Mouse (Mus musculus) embryonic facial prominence, embryonic 15.5 days (tissue): ENCODE results near the gene Brdt. TPM values are rescaled to one million over a fixed set of nuclear protein-coding genes. Genes with fewer than 3 reads are reported as not detected.
A peak's percentile ranks its signal among the peaks of the same experiment; 100 is the strongest.
"Not testable (repeated sequence)": the region's sequence is repeated elsewhere in the genome, so short reads cannot be mapped to it uniquely, and the experiment has no call there.

Source experiments
- ATAC-seq: fragments of 200-750 bp; cut with Nextera tagmentation; 2 replicates; pipeline ENCODE4 v1.8.0; 2017; ENCODE audit warnings: low read depth, moderate TSS enrichment; ENCODE audit not compliant: insufficient number of reproducible peaks, low FRiP score, low TSS enrichment
- H3K27ac ChIP-seq: fragments of 300-500 bp; sonication (generic); replicated peaks from 2 replicates; pipeline ENCODE4 v1.5.1; 2015; ENCODE audit warnings: mild to moderate bottlenecking, inconsistent platforms
- H3K27me3 ChIP-seq: fragments of 300-500 bp; sonication (generic); 2 replicates; pipeline ENCODE4 v1.6.1; 2015; ENCODE audit warnings: inconsistent platforms
- H3K36me3 ChIP-seq: fragments of 300-500 bp; sonication (generic); 2 replicates; pipeline ENCODE4 v1.6.1; 2015; ENCODE audit warnings: mild to moderate bottlenecking, inconsistent platforms
- H3K4me1 ChIP-seq: fragments of 300-500 bp; sonication (generic); 2 replicates; pipeline ENCODE4 v1.6.1; 2015; ENCODE audit warnings: inconsistent platforms
- H3K4me2 ChIP-seq: fragments of 300-500 bp; sonication (generic); replicated peaks from 2 replicates; pipeline ENCODE4 v1.6.1; 2015; ENCODE audit warnings: mild to moderate bottlenecking, inconsistent platforms
- H3K4me3 ChIP-seq: fragments of 300-500 bp; sonication (generic); replicated peaks from 2 replicates; pipeline ENCODE4 v1.5.1; 2015; ENCODE audit warnings: mild to moderate bottlenecking, inconsistent platforms
- H3K9ac ChIP-seq: fragments of 300-500 bp; sonication (generic); 2 replicates; pipeline ENCODE4 v1.6.1; 2015; ENCODE audit warnings: inconsistent platforms
- H3K9me3 ChIP-seq: fragments of 300-500 bp; sonication (generic); replicated peaks from 2 replicates; pipeline ENCODE4 v1.6.1; 2016; ENCODE audit warnings: inconsistent platforms
- WGBS: fragments of 180-500 bp; shearing (Covaris S2); methylation state at CpG from one replicate; pipeline ENCODE4 v1.1.7; 2015; 5-methylcytosine and 5-hydroxymethylcytosine counted together
- polyA plus RNA-seq: library from polyadenylated mRNA; unstranded; fragments of >200 nt; fragmentation: Nextera tagmentation; extraction: Ambion mirVana; gene quantifications from 2 replicates; pipeline ENCODE4 v1.2.1, GENCODE M21; 2015

Gene Brdt
- polyA plus RNA-seq, 1 experiment from 2014 or later: 6.4 TPM

DNA sequence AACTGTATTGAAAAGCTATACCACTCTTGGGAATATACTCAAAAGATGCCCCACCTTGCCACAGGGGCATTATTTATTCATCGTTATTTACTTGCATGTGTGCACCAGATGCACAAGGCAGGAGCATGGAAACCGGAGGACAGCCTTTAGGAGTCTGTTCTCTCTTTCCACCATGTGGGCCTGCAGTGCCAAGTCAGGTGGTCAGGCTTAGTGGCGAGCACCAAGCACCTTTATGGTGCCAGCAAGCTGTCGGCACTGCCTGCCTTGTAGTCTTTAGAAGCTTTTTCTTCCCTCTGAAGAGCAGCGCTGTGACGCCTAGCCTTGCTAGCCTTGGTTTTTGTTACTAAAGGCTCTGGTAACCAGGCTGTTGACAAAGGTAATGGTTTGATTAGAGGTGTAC lies 11.9 kb downstream of the Brdt start:
- WGBS: 67% methylated on average over 6 of the region's 6 CpGs
- ATAC-seq: no peak

DNA sequence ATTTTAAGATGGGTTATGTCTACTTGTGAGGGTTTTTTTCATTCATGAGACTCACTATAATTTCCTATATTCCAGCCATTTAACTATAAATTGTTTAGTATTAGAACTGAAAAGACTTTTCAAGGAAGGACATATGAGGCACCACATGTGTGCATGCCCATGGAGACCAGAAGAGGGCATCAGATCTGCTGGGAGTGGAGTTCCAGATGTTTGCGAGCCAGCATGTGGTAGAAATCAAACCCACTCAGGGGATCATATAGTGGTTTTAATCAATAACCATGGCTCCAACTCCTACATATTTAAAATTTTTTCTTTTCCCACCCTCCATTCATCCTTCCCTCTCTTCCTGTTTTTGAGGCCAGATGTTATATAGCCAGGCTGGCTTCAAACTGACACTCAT lies 15.3 kb downstream of the Brdt start:
- Histone ChIP-seq H3K4me1 (peaks cover 23% of the 10 kb centered on the region; the same call in 1 of the 2 replicates), H3K9ac (no peak overlapping the region), H3K9me3 (no peaks in the 10 kb centered on the region), H3K27ac (no peak overlapping the region), H3K36me3 (no peaks in the 10 kb centered on the region), H3K4me2 (no peak overlapping the region), H3K4me3 (no peak overlapping the region), H3K27me3 (no peaks in the 10 kb centered on the region)
- ATAC-seq: no peak
- WGBS: 13% methylated on average over 1 of the region's 1 CpGs

More for the DNA sequence above, 11.9 kb downstream of the Brdt start:
- H3K4me3 ChIP-seq: no peak overlapping the region
- no peak overlapping the region for H3K4me2 ChIP-seq
- H3K9ac ChIP-seq: no peak overlapping the region
- no peak overlapping the region for H3K27ac ChIP-seq
- H3K27me3 ChIP-seq: no peaks in the 10 kb centered on the region
- no peaks in the 10 kb centered on the region for H3K36me3 ChIP-seq
- H3K9me3 ChIP-seq: no peaks in the 10 kb centered on the region
- peaks cover 18% of the 10 kb centered on the region; the same call in 1 of the 2 replicates for H3K4me1 ChIP-seq

DNA sequence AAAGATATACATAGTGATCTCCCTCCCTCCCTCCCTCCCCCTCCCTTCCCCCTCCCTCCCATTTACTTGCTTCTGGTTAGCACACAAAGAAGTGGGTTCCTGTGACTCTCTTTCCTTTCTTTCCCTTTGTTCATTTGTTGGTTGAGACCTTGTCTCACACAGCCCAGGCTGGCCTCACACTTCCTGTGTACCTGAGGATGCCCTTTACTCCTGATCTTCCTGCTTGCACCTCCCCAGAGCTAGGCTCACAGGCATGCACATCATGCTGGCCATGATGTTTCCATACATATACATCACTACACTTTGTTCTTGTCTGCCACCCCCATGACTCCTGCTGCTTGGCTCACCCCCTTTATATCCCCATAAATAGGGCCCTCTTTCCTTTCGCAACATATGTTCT lies 21.6 kb downstream of the Brdt start:
- Histone ChIP-seq H3K27me3 (no peaks in the 10 kb centered on the region), H3K9ac (no peak overlapping the region), H3K27ac (no peak overlapping the region), H3K4me2 (no peak overlapping the region), H3K9me3 (no peaks in the 10 kb centered on the region), H3K4me3 (no peak overlapping the region), H3K4me1 (peaks cover 11% of the 10 kb centered on the region; the same call in 1 of the 2 replicates), H3K36me3 (no peaks in the 10 kb centered on the region)
- WGBS: 95% methylated on average over 1 of the region's 1 CpGs
- ATAC-seq: no peak

DNA sequence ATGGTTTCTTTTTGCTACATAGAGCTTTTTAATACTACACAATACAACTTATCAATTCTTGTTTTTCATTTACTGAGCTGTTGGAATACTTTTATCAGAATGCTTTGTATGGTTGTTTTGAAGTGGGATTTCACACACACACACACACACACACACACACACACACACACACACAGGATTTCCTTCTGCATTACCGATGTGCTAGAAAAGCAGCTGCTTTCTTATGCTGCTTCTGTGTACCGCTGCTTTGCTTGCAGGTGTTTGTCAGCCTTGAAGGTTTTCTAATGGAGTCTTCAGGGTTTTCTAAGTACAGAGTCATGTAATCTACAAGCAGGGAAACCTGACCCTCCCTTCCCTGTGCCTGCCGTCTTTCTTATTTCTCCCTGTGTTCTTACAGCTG lies 23.0 kb downstream of the Brdt start:
- Histone ChIP-seq H3K4me1 (peaks cover 6% of the 10 kb centered on the region; the same call in 1 of the 2 replicates), H3K9me3 (no peaks in the 10 kb centered on the region), H3K36me3 (no peaks in the 10 kb centered on the region), H3K9ac (no peak overlapping the region), H3K4me2 (no peak overlapping the region), H3K27me3 (no peaks in the 10 kb centered on the region), H3K27ac (no peak overlapping the region), H3K4me3 (no peak overlapping the region)
- no peak for ATAC-seq
- 39% methylated on average over 3 of the region's 3 CpGs for WGBS

DNA sequence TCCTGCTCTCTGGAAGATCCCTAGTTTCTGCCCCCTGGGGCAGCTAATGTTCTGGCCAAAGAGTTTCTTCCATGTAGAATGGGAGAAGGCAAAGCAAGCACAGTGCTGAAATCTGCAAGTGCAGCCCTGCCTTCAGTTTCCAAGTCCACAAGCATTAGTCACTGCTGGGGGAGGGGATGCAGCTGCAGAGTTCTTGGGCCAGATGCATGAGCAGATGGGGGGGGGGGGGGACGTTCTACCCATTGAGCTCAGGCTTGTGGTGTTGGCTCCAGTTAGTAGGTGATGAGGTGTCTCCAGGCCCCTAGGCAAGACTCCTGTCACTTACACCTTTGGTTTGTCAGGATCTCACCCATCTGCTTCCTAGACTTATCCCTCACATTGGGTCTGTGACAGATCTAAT lies 24.8 kb downstream of the Brdt start:
- Histone ChIP-seq H3K27me3 (no peaks in the 10 kb centered on the region), H3K4me2 (no peak overlapping the region), H3K4me1 (peaks cover 8% of the 10 kb centered on the region; the same call in 1 of the 2 replicates), H3K36me3 (no peaks in the 10 kb centered on the region), H3K27ac (no peak overlapping the region), H3K9me3 (no peaks in the 10 kb centered on the region), H3K9ac (no peak overlapping the region), H3K4me3 (no peak overlapping the region)
- 8% methylated on average over 1 of the region's 1 CpGs for WGBS
- no peak for ATAC-seq

DNA sequence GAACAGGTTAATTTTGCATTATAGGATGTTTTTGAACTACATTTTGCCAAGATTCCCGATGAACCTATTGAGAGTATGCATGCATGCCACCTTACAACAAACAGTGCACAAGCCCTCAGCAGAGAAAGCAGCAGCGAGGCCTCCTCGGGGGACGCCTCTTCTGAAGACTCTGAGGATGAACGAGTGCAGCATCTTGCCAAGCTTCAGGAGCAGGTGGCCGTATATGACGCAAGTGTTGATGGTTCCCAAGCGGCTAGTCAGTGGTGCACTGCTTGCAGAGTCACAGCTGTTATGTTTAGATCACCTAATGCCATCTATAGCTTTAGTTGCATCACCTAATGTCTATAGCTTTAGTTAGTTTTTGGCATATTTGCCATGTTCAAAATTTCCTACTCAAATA lies 26.8 kb downstream of the Brdt start:
- WGBS: 86% methylated on average over 8 of the region's 8 CpGs
- Histone ChIP-seq H3K4me2 (no peak overlapping the region), H3K4me1 (peaks cover 8% of the 10 kb centered on the region; the same call in 1 of the 2 replicates), H3K9me3 (no peaks in the 10 kb centered on the region), H3K9ac (no peak overlapping the region), H3K36me3 (no peaks in the 10 kb centered on the region), H3K27me3 (no peaks in the 10 kb centered on the region), H3K4me3 (no peak overlapping the region), H3K27ac (no peak overlapping the region)
- ATAC-seq: no peak

DNA sequence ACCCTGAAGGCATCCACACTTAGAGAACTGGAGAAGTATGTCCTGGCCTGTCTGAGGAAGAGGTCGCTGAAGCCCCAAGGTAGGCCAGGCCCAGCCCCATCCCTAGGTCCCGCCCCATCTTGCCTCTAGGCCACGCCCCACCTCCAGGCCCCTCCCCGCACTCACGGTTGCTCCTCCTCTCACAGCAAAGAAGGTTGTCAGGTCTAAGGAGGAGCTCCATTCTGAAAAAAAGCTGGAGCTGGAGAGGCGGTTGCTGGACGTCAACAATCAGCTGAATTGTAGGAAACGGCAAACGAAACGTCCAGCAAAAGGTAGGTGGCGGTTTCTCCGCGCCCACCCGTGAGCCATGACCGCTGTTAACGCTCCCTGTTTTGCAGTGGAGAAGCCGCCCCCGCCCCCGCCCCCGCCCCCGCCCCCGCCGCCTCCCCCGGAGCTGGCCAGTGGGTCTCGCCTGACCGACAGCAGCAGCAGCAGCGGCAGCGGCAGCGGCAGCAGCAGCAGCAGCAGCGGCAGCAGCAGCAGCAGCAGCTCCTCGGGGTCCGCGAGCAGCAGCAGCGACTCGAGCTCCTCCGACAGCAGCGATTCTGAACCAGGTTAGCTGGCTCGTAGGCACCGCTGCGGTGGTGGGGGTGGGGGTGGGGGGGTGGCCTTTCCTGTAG lies 28.6 kb downstream of the Brdt start:
- 0% methylated on average over 32 of the region's 40 CpGs for WGBS
- Histone ChIP-seq H3K9ac (peak overlapping the region; percentile 47), H3K27me3 (no peaks in the 10 kb centered on the region), H3K27ac (peak overlapping the region; percentile 82), H3K36me3 (no peaks in the 10 kb centered on the region; the same call in 1 of the 2 replicates), H3K4me3 (peak overlapping the region; percentile 60), H3K9me3 (no peaks in the 10 kb centered on the region), H3K4me1 (peaks cover 8% of the 10 kb centered on the region; the same call in 1 of the 2 replicates), H3K4me2 (peak overlapping the region; percentile 45)
- ATAC-seq: peak; percentile 95

DNA sequence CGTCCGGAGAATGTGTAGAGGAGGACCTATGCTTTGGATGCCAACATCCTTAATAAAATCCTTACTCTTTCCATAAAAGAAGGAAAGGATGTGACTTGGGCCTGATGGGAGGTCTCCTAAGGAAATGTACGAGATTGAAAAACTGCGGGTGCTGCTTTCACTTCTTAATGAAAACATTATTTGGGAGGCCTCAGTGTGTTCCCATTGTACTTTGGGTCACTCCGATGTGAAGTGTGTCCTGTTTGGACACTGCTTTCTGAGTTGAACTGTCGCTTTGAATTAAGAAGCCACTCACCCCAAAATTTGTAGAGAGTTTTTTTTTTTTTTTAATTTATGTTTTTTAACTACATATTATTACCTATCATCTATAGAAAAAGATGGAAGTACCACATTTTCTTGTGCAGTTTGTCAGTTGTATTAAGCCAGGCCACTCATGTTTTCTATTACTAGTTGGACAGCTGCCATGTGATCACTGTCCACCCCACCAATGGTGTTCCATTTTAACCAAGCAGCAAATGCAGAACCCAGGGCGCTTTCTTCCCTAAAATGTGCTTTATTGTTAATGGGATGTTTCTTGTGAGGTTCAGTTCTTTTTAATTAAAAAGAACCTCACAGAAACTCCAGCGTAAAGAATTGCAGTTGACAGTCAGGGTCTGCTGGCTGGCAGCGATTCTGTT lies 29.2 kb downstream of the Brdt start:
- H3K4me3 ChIP-seq: peak overlapping the region; percentile 60
- H3K4me1 ChIP-seq: peaks cover 8% of the 10 kb centered on the region; the same call in 1 of the 2 replicates
- ATAC-seq: no peak
- H3K27me3 ChIP-seq: no peaks in the 10 kb centered on the region
- WGBS: 10% methylated on average over 9 of the region's 9 CpGs
- H3K9me3 ChIP-seq: no peaks in the 10 kb centered on the region
- H3K36me3 ChIP-seq: no peaks in the 10 kb centered on the region; the same call in 1 of the 2 replicates
- peak overlapping the region; percentile 47 for H3K9ac ChIP-seq
- peak overlapping the region; percentile 45 for H3K4me2 ChIP-seq
- H3K27ac ChIP-seq: peak overlapping the region; percentile 82

DNA sequence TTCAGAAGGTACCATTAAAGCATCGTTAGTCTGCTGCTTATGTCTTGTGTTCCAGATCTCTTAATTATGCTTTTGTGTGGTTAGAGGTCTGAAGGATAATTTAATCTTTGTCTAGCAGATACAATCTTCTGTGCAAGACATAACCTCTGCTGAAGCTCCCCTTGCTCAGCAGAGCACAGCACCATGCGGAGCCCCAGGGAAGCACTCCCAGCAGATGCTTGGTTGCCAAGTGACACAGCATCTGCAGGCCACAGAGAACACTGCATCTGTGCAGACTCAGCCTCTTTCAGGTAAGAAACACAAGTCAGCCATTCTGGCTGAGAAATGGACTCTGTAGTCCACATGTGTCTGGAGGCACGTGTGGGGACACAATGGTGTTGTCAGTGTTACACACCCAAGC lies 39.1 kb downstream of the Brdt start:
- H3K27me3 ChIP-seq: no peaks in the 10 kb centered on the region
- H3K4me1 ChIP-seq: no peaks in the 10 kb centered on the region
- no peaks in the 10 kb centered on the region for H3K9me3 ChIP-seq
- H3K4me3 ChIP-seq: no peak overlapping the region
- no peak overlapping the region for H3K27ac ChIP-seq
- H3K36me3 ChIP-seq: peaks cover 29% of the 10 kb centered on the region
- WGBS: 55% methylated on average over 3 of the region's 3 CpGs
- ATAC-seq: no peak
- H3K4me2 ChIP-seq: no peak overlapping the region
- H3K9ac ChIP-seq: no peak overlapping the region

DNA sequence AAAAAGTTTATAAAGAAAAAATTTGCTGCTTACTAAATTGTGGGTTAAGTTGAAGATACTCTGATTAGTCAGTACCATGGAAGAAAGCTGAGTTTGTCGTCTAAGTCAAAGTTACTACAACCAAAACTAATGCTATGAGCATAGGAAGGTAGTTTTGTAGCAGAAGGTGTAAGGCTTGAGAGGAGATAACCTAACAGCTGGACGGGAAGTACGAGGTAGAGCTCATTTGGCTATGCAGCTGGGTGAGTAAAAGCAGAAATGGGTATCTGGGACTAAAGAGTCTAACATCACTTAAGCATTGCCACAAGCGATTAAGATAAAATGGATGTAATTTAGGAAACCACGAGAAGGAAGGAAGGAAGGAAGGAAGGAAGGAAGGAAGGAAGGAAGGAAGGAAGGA lies 40.4 kb downstream of the Brdt start:
- H3K9ac ChIP-seq: no peak overlapping the region
- no peaks in the 10 kb centered on the region for H3K4me1 ChIP-seq
- H3K36me3 ChIP-seq: peaks cover 30% of the 10 kb centered on the region
- H3K27me3 ChIP-seq: no peaks in the 10 kb centered on the region
- no peaks in the 10 kb centered on the region for H3K9me3 ChIP-seq
- H3K4me3 ChIP-seq: no peak overlapping the region
- H3K27ac ChIP-seq: no peak overlapping the region
- no peak overlapping the region for H3K4me2 ChIP-seq
- no peak for ATAC-seq
- 86% methylated on average over 5 of the region's 5 CpGs for WGBS

DNA sequence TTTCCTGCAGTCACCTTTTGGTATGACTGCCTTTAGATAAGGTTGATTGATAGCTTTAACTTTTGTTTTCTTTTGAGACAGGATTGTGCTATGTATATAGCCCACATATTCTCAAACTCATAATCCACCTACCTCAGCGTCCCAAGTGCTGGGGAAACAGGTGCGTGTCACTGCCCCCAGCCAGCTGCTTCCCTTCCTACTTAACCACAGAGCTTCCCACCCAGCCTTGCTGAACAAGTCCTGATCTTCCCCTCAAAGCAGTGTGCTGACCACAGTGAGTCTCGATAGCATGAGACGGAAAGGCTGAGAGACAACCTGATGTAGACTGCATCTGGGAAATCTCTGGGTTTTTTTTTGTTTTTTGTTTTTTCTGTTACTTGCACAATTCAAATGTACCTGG lies 42.3 kb downstream of the Brdt start:
- no peak overlapping the region for H3K4me2 ChIP-seq
- H3K27ac ChIP-seq: no peak overlapping the region
- H3K4me3 ChIP-seq: no peak overlapping the region
- no peak for ATAC-seq
- WGBS: 77% methylated on average over 4 of the region's 4 CpGs
- no peaks in the 10 kb centered on the region for H3K4me1 ChIP-seq
- H3K9me3 ChIP-seq: no peaks in the 10 kb centered on the region
- H3K27me3 ChIP-seq: no peaks in the 10 kb centered on the region
- peaks cover 32% of the 10 kb centered on the region for H3K36me3 ChIP-seq
- no peak overlapping the region for H3K9ac ChIP-seq

DNA sequence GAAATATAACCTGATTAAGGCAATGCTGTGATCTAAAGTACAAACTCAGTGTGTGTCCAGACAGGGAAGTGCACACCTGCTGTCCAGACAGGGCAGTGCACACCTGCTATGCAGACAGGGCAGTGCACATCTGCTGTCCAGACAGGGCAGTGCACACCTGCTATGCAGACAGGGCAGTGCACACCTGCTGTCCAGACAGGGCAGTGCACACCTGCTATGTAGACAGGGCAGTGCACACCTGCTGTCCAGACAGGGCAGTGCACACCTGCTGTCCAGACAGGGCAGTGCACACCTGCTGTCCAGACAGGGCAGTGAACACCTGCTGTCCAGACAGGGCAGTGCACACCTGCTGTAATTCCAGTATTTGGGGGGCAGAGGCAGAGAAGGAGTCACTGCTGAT lies 55.5 kb downstream of the Brdt start:
- H3K4me1 ChIP-seq, H3K9me3 ChIP-seq, H3K4me2 ChIP-seq, H3K4me3 ChIP-seq, H3K27ac ChIP-seq, H3K9ac ChIP-seq, H3K27me3 ChIP-seq, ATAC-seq: not testable (repeated sequence)
- peaks cover 21% of the 10 kb centered on the region for H3K36me3 ChIP-seq
